Mouse (Mus musculus) kidney, embryonic 15.5 days (tissue): ENCODE measurements around the gene Ap2a1. TPM values are rescaled to one million over a fixed set of nuclear protein-coding genes. Genes with fewer than 3 reads are reported as not detected.

Experiments used
- ATAC-seq: fragments of 200-750 bp; cut with Nextera tagmentation; replicated peaks from 2 replicates; pipeline ENCODE4 v1.8.0; 2017; ENCODE audit warnings: moderate TSS enrichment; ENCODE audit not compliant: low FRiP score
- H3K27ac ChIP-seq: fragments of 300-500 bp; sonication (generic); 2 replicates; pipeline ENCODE4 v1.5.1; 2015; ENCODE audit warnings: mild to moderate bottlenecking, inconsistent platforms
- H3K27me3 ChIP-seq: fragments of 300-500 bp; sonication (generic); 2 replicates; pipeline ENCODE4 v1.6.1; 2015; ENCODE audit warnings: inconsistent platforms
- H3K36me3 ChIP-seq: fragments of 300-500 bp; sonication (generic); 2 replicates; pipeline ENCODE4 v1.6.1; 2015; ENCODE audit warnings: inconsistent platforms
- H3K4me1 ChIP-seq: fragments of 300-500 bp; sonication (generic); 2 replicates; pipeline ENCODE4 v1.6.1; 2015; ENCODE audit warnings: inconsistent platforms
- H3K4me2 ChIP-seq: fragments of 300-500 bp; sonication (generic); 2 replicates; pipeline ENCODE4 v1.6.1; 2015; ENCODE audit warnings: moderate library complexity, mild to moderate bottlenecking, inconsistent platforms
- H3K4me3 ChIP-seq: fragments of 300-500 bp; sonication (generic); replicated peaks from 2 replicates; pipeline ENCODE4 v1.5.1; 2015; ENCODE audit warnings: mild to moderate bottlenecking, inconsistent platforms
- H3K9ac ChIP-seq: fragments of 300-500 bp; sonication (generic); 2 replicates; pipeline ENCODE4 v1.6.1; 2015; ENCODE audit warnings: mild to moderate bottlenecking, inconsistent platforms
- H3K9me3 ChIP-seq: fragments of 300-500 bp; sonication (generic); replicated peaks from 2 replicates; pipeline ENCODE4 v1.6.1; 2016; ENCODE audit warnings: inconsistent platforms
- WGBS: fragments of 180-500 bp; shearing (Covaris S2); methylation state at CpG from one replicate; pipeline ENCODE4 v1.1.7; 2015; ENCODE audit warnings: mixed read lengths; 5-methylcytosine and 5-hydroxymethylcytosine counted together
- polyA plus RNA-seq: library from polyadenylated mRNA; unstranded; fragments of >200 nt; fragmentation: Nextera tagmentation; extraction: Ambion mirVana; gene quantifications from 2 replicates; pipeline ENCODE4 v1.2.1, GENCODE M21; 2015

The Ap2a1 gene
- polyA plus RNA-seq: 74.2 and 79.1 TPM in 2 replicates

- Histone ChIP-seq H3K9me3 (no peaks in the 10 kb centered on the region), H3K27ac (peak within 1 kb of the TSS; percentile 96), H3K4me1 (peaks cover 29% of the 10 kb centered on the region), H3K36me3 (peaks cover 12% of the 10 kb centered on the region), H3K4me2 (peak within 1 kb of the TSS; percentile 76), H3K27me3 (no peaks in the 10 kb centered on the region), H3K9ac (peak within 1 kb of the TSS; percentile 90), H3K4me3 (peak within 1 kb of the TSS; percentile 99)
- ATAC-seq: peak; percentile 99
- under 1% methylated on average over 80 of the region's 84 CpGs for WGBS
Observed at GRCm38 (mm10) chr7:44929204-44930151, at the start of gene Ap2a1. Gene Ap2a1 (minus strand): TSS chr7:44929496.

- WGBS: 85% methylated on average over 3 of the region's 3 CpGs
- H3K4me2 ChIP-seq: no peak overlapping the region
- H3K4me3 ChIP-seq: no peak overlapping the region
- no peaks in the 10 kb centered on the region for H3K27me3 ChIP-seq
- no peaks in the 10 kb centered on the region for H3K9me3 ChIP-seq
- no peak for ATAC-seq
- no peak overlapping the region for H3K9ac ChIP-seq
- peaks cover 81% of the 10 kb centered on the region for H3K36me3 ChIP-seq
- H3K4me1 ChIP-seq: peaks cover 22% of the 10 kb centered on the region
- no peak overlapping the region for H3K27ac ChIP-seq
Observed at GRCm38 (mm10) chr7:44978300-44978699, 49.0 kb upstream of the Ap2a1 start.

- Histone ChIP-seq H3K27ac (peak overlapping the region; percentile 71), H3K27me3 (no peaks in the 10 kb centered on the region), H3K36me3 (peaks cover 50% of the 10 kb centered on the region), H3K4me1 (peaks cover 32% of the 10 kb centered on the region), H3K4me3 (peak overlapping the region; percentile 56; the same call in 1 of the 2 replicates), H3K9me3 (no peaks in the 10 kb centered on the region), H3K4me2 (peak overlapping the region; percentile 85), H3K9ac (peak overlapping the region; percentile 2; the same call in 1 of the 2 replicates)
- no peak for ATAC-seq
- WGBS: 23% methylated on average over 6 of the region's 6 CpGs
Observed at GRCm38 (mm10) chr7:44975117-44975419, 45.8 kb upstream of the Ap2a1 start.

GRCm38 (mm10) chr7:44974383-44975116 lies 45.3 kb upstream of the Ap2a1 start, which contains the start of gene Cpt1c:
Gene Cpt1c (minus strand): TSS chr7:44974851.
- WGBS: under 1% methylated on average over 22 of the region's 22 CpGs

GRCm38 (mm10) chr7:44973415-44974130 lies 44.3 kb upstream of the Ap2a1 start:
- no peaks in the 10 kb centered on the region for H3K27me3 ChIP-seq
- peak overlapping the region; percentile 91 for H3K27ac ChIP-seq
- no peak for ATAC-seq
- WGBS: 41% methylated on average over 14 of the region's 14 CpGs
- no peaks in the 10 kb centered on the region for H3K9me3 ChIP-seq
- H3K9ac ChIP-seq: peak overlapping the region; percentile 52
- peak overlapping the region; percentile 56 for H3K4me3 ChIP-seq
- H3K36me3 ChIP-seq: peaks cover 35% of the 10 kb centered on the region
- peaks cover 38% of the 10 kb centered on the region for H3K4me1 ChIP-seq
- H3K4me2 ChIP-seq: peak overlapping the region; percentile 85

More at GRCm38 (mm10) chr7:44974383-44975116, 45.3 kb upstream of the Ap2a1 start, which contains the start of gene Cpt1c:
- Histone ChIP-seq H3K9ac (peak within 1 kb of the TSS; percentile 52), H3K9me3 (no peaks in the 10 kb centered on the region), H3K4me2 (peak within 1 kb of the TSS; percentile 85), H3K27ac (peak within 1 kb of the TSS; percentile 91), H3K27me3 (no peaks in the 10 kb centered on the region), H3K4me3 (peak within 1 kb of the TSS; percentile 56), H3K4me1 (peaks cover 36% of the 10 kb centered on the region), H3K36me3 (peaks cover 45% of the 10 kb centered on the region)
- ATAC-seq: no peak

GRCm38 (mm10) chr7:44971142-44971541 lies 41.8 kb upstream of the Ap2a1 start:
- Histone ChIP-seq H3K27me3 (no peaks in the 10 kb centered on the region), H3K9ac (peak overlapping the region; percentile 58), H3K4me1 (peaks cover 38% of the 10 kb centered on the region), H3K4me3 (peak overlapping the region; percentile 67), H3K36me3 (peaks cover 17% of the 10 kb centered on the region), H3K4me2 (peak overlapping the region; percentile 84), H3K9me3 (no peaks in the 10 kb centered on the region), H3K27ac (no peak overlapping the region)
- 66% methylated on average over 7 of the region's 7 CpGs for WGBS
- no peak for ATAC-seq

GRCm38 (mm10) chr7:44970231-44970691 lies 41.0 kb upstream of the Ap2a1 start:
- Histone ChIP-seq H3K27ac (peak overlapping the region; percentile 95), H3K36me3 (peaks cover 11% of the 10 kb centered on the region), H3K9ac (peak overlapping the region; percentile 58), H3K27me3 (no peaks in the 10 kb centered on the region), H3K9me3 (no peaks in the 10 kb centered on the region), H3K4me1 (peaks cover 36% of the 10 kb centered on the region), H3K4me2 (peak overlapping the region; percentile 84), H3K4me3 (peak overlapping the region; percentile 67)
- peak; percentile 97 for ATAC-seq
- WGBS: under 1% methylated on average over 36 of the region's 36 CpGs

- H3K9me3 ChIP-seq: no peaks in the 10 kb centered on the region
- ATAC-seq: no peak
- H3K9ac ChIP-seq: no peak overlapping the region
- H3K27me3 ChIP-seq: no peaks in the 10 kb centered on the region
- H3K4me2 ChIP-seq: no peak overlapping the region
- H3K27ac ChIP-seq: no peak overlapping the region
- 68% methylated on average over 15 of the region's 15 CpGs for WGBS
- H3K4me1 ChIP-seq: peaks cover 14% of the 10 kb centered on the region
- H3K4me3 ChIP-seq: no peak overlapping the region
- peaks cover 35% of the 10 kb centered on the region for H3K36me3 ChIP-seq
Observed at GRCm38 (mm10) chr7:44966638-44967037, 37.3 kb upstream of the Ap2a1 start.

GRCm38 (mm10) chr7:44965975-44966374 lies 36.7 kb upstream of the Ap2a1 start:
- no peak for ATAC-seq
- Histone ChIP-seq H3K36me3 (peaks cover 42% of the 10 kb centered on the region), H3K4me3 (no peak overlapping the region), H3K4me1 (peaks cover 9% of the 10 kb centered on the region), H3K27ac (no peak overlapping the region), H3K4me2 (no peak overlapping the region), H3K9me3 (no peaks in the 10 kb centered on the region), H3K27me3 (no peaks in the 10 kb centered on the region), H3K9ac (no peak overlapping the region)
- WGBS: 78% methylated on average over 7 of the region's 7 CpGs

GRCm38 (mm10) chr7:44964990-44965389 lies 35.7 kb upstream of the Ap2a1 start:
- Histone ChIP-seq H3K9ac (no peak overlapping the region), H3K27ac (no peak overlapping the region), H3K4me2 (no peak overlapping the region), H3K4me3 (no peak overlapping the region), H3K27me3 (no peaks in the 10 kb centered on the region), H3K4me1 (0 out of 2 replicates have a peak, but pooled peaks cover 6% of the 10 kb centered on the region), H3K9me3 (no peaks in the 10 kb centered on the region), H3K36me3 (peaks cover 43% of the 10 kb centered on the region)
- ATAC-seq: no peak
- 96% methylated on average over 13 of the region's 13 CpGs for WGBS

- WGBS: 92% methylated on average over 5 of the region's 5 CpGs
- Histone ChIP-seq H3K9me3 (no peaks in the 10 kb centered on the region), H3K27me3 (no peaks in the 10 kb centered on the region), H3K4me2 (no peak overlapping the region), H3K4me3 (no peak overlapping the region), H3K4me1 (0 out of 2 replicates have a peak, but pooled peaks cover 3% of the 10 kb centered on the region), H3K36me3 (peaks cover 47% of the 10 kb centered on the region), H3K9ac (no peak overlapping the region), H3K27ac (no peak overlapping the region)
- no peak for ATAC-seq
Observed at GRCm38 (mm10) chr7:44962831-44963230, 33.5 kb upstream of the Ap2a1 start.
